ENCODE assay signal across 12 mouse cellular contexts in genomic region chr7:127815116-127815665, GRCm38 (mm10). TPM values are rescaled to one million over a fixed set of nuclear protein-coding genes. Genes with fewer than 3 reads are reported as not detected.
DNase-seq lines count a peak whose midpoint lies in the region; ATAC-seq and TF ChIP-seq lines count a peak whose summit lies in the region.
"Had no signal": no experiment of that assay in that cellular context is flagged by ENCODE, and none has a peak within 500 bp of the region (broad histone marks: within the 10 kb centered on the region; RNA-seq: fewer than 3 reads in every experiment).

No protein-coding gene starts in this region.

- H3K36me3 ChIP-seq in heart, embryonic 15.5 days: no peaks in the 10 kb centered on the region
- H3K36me3 ChIP-seq in heart, embryonic 12.5 days: no peaks in the 10 kb centered on the region
- no peaks in the 10 kb centered on the region for H3K36me3 ChIP-seq in liver, adult 2 months (ENCODE audit: control insufficient read depth, insufficient read depth, low read length)
- H3K36me3 ChIP-seq in liver, embryonic 13.5 days: no peaks in the 10 kb centered on the region

- no peaks in the 10 kb centered on the region for H3K79me2 ChIP-seq in liver, adult 2 months (ENCODE audit: control insufficient read depth, insufficient read depth, low read length)

- H3K9ac ChIP-seq in heart, embryonic 15.5 days: no peak overlapping the region
- H3K9ac ChIP-seq in heart, embryonic 12.5 days: no peak overlapping the region
- peak overlapping the region; percentile 23; the same call in 1 of the 2 replicates for H3K9ac ChIP-seq in liver, adult 2 months (ENCODE audit: low read depth, low read length)
- H3K9ac ChIP-seq in liver, embryonic 13.5 days: no peak overlapping the region
- H3K9ac ChIP-seq: liver, embryonic 14.5 days had no signal

- TF ChIP-seq POLR2A in liver, adult 2 months (IDR thresholded peaks at IDR 0.05; ENCODE audit: extremely low read depth, insufficient read depth, low read length): no peak

- ATAC-seq in heart, embryonic 15.5 days (replicated peaks; ENCODE audit: insufficient number of reproducible peaks, insufficient read depth, low FRiP score, low read depth): no peak
- no peak for ATAC-seq in heart, embryonic 12.5 days (ENCODE audit: insufficient number of reproducible peaks, low FRiP score)
- ATAC-seq in liver, embryonic 13.5 days (ENCODE audit: low read depth): no peak
- ATAC-seq in frontal cortex, adult (ENCODE audit: low TSS enrichment): no peak

- DNase-seq in cerebellum, adult 9-10 months: peak; percentile 52
- DNase-seq in cerebellum, adult 18-20 months: no peak
- DNase-seq in liver, adult 2 months (ENCODE audit: extremely low read depth, low read depth, low spot score): no peak
- DNase-seq in liver: no peak
- DNase-seq in liver, embryonic 13.5 days: no peak

- no peak for TF ChIP-seq CTCF in liver, adult 2 months (IDR thresholded peaks at IDR 0.05; ENCODE audit: low read depth, low read length)

- 86% methylated on average over 15 of the region's 15 CpGs for WGBS in heart, embryonic 15.5 days
- WGBS in heart, embryonic 12.5 days: 89% methylated on average over 15 of the region's 15 CpGs
- WGBS in liver, adult 2 months: 56% methylated on average over 15 of the region's 15 CpGs
- 79% methylated on average over 15 of the region's 15 CpGs for WGBS in liver, embryonic 13.5 days (ENCODE audit: insufficient replicate concordance)

- peaks cover 21% of the 10 kb centered on the region for H3K4me1 ChIP-seq in heart, embryonic 15.5 days (replicated peaks)
- H3K4me1 ChIP-seq in heart, embryonic 12.5 days (replicated peaks): 0 out of 2 replicates have a peak, but pooled peaks cover 2% of the 10 kb centered on the region
- H3K4me1 ChIP-seq in liver, adult 2 months (ENCODE audit: control insufficient read depth, insufficient read depth, low read length): peaks cover 29% of the 10 kb centered on the region
- peaks cover 42% of the 10 kb centered on the region for H3K4me1 ChIP-seq in liver, embryonic 13.5 days (replicated peaks)

- no peak overlapping the region for H3K4me2 ChIP-seq in heart, embryonic 15.5 days
- H3K4me2 ChIP-seq in heart, embryonic 12.5 days: no peak overlapping the region
- 0 out of 2 replicates have a peak overlapping the region, but pooled peaks have one; percentile 2 for H3K4me2 ChIP-seq in liver, embryonic 13.5 days
- H3K4me2 ChIP-seq: embryonic facial prominence, embryonic 12.5 days had no signal

- peak overlapping the region; percentile 0; the same call in 1 of the 2 replicates for H3K27ac ChIP-seq in heart, embryonic 15.5 days
- no peak overlapping the region for H3K27ac ChIP-seq in heart, embryonic 12.5 days (ENCODE audit: poor library complexity, severe bottlenecking)
- peak overlapping the region; percentile 98 for H3K27ac ChIP-seq in liver, adult 2 months (replicated peaks; ENCODE audit: insufficient read depth, low read depth, low read length)
- H3K27ac ChIP-seq in liver, embryonic 13.5 days: peak overlapping the region; percentile 67
- H3K27ac ChIP-seq: embryonic facial prominence, embryonic 12.5 days had no signal

- no peaks in the 10 kb centered on the region; the same call in 1 of the 2 replicates for H3K27me3 ChIP-seq in heart, embryonic 15.5 days
- no peaks in the 10 kb centered on the region for H3K27me3 ChIP-seq in heart, embryonic 12.5 days (replicated peaks)
- no peaks in the 10 kb centered on the region for H3K27me3 ChIP-seq in liver, adult 2 months (ENCODE audit: control insufficient read depth, insufficient read depth, low read length)
- H3K27me3 ChIP-seq in liver, embryonic 13.5 days: no peaks in the 10 kb centered on the region
- H3K27me3 ChIP-seq: embryonic facial prominence, embryonic 12.5 days had no signal

- H3K4me3 ChIP-seq in heart, embryonic 15.5 days: no peak overlapping the region
- H3K4me3 ChIP-seq in heart, embryonic 12.5 days: no peak overlapping the region
- no peak overlapping the region; the same call in 1 of the 2 replicates for H3K4me3 ChIP-seq in liver, adult 2 months (ENCODE audit: insufficient read depth, low read depth, low read length)
- H3K4me3 ChIP-seq in liver, embryonic 13.5 days (replicated peaks): no peak overlapping the region
- H3K4me3 ChIP-seq: embryonic facial prominence, embryonic 12.5 days had no signal

- H3K9me3 ChIP-seq in heart, embryonic 15.5 days (replicated peaks): no peaks in the 10 kb centered on the region
- no peaks in the 10 kb centered on the region for H3K9me3 ChIP-seq in heart, embryonic 12.5 days (replicated peaks)
- no peaks in the 10 kb centered on the region for H3K9me3 ChIP-seq in liver, embryonic 13.5 days (replicated peaks)
- H3K9me3 ChIP-seq: embryonic facial prominence, embryonic 12.5 days had no signal

RNA-seq across cellular contexts. Expression of gene Stx4a, which starts 8.9 kb away (rescaled TPM):
- 50.5 and 51.0 TPM in 2 replicates for polyA plus RNA-seq in heart, embryonic 15.5 days (2015; fragmentation: Nextera tagmentation; extraction: Ambion mirVana)
- polyA plus RNA-seq in heart, embryonic 12.5 days (2016; fragmentation: Nextera tagmentation; extraction: Ambion mirVana): 44.7 and 47.4 TPM in 2 replicates
- 16.7 and 18.5 TPM in 2 replicates for total RNA-seq in liver, adult 2 months (2014; rRNA removed)
- 34.7 and 38.3 TPM in 2 replicates for polyA plus RNA-seq in liver, adult 2 months (2012; rRNA removed)
- polyA plus RNA-seq in liver, embryonic 13.5 days (2015; fragmentation: Nextera tagmentation; extraction: Ambion mirVana): 17.4 and 17.5 TPM in 2 replicates

RNA-seq across cellular contexts. Expression of gene Stx1b, which starts 9.2 kb away (rescaled TPM):
- 1.4 and 2.1 TPM in 2 replicates for polyA plus RNA-seq in heart, embryonic 15.5 days (2015; fragmentation: Nextera tagmentation; extraction: Ambion mirVana)
- 1.5 and 2.2 TPM in 2 replicates for polyA plus RNA-seq in heart, embryonic 12.5 days (2016; fragmentation: Nextera tagmentation; extraction: Ambion mirVana)
- total RNA-seq in liver, adult 2 months (2014; rRNA removed): 0.55 and 0.87 TPM in 2 replicates
- polyA plus RNA-seq in liver, adult 2 months (2012; rRNA removed): 7.9 TPM in 2 replicates
- 0.22 and 0.41 TPM in 2 replicates for polyA plus RNA-seq in liver, embryonic 13.5 days (2015; fragmentation: Nextera tagmentation; extraction: Ambion mirVana)
- total RNA-seq: neutrophil, adult 5-6 weeks had no signal

RNA-seq across cellular contexts. Expression of gene Hsd3b7, which starts 14.8 kb away (rescaled TPM):
- polyA plus RNA-seq in heart, embryonic 15.5 days (2015; fragmentation: Nextera tagmentation; extraction: Ambion mirVana): 22.0 and 24.0 TPM in 2 replicates
- polyA plus RNA-seq in heart, embryonic 12.5 days (2016; fragmentation: Nextera tagmentation; extraction: Ambion mirVana): 19.0 and 21.1 TPM in 2 replicates
- total RNA-seq in liver, adult 2 months (2014; rRNA removed): 458 and 477 TPM in 2 replicates
- 1,150 and 1,162 TPM in 2 replicates for polyA plus RNA-seq in liver, adult 2 months (2012; rRNA removed)
- 37.8 and 39.3 TPM in 2 replicates for polyA plus RNA-seq in liver, embryonic 13.5 days (2015; fragmentation: Nextera tagmentation; extraction: Ambion mirVana)

RNA-seq across cellular contexts. Expression of gene Gm49388, which starts 29.8 kb away (rescaled TPM):
- not detected in 2 replicates for polyA plus RNA-seq in heart, embryonic 15.5 days (2015; fragmentation: Nextera tagmentation; extraction: Ambion mirVana)
- not detected in 2 replicates for polyA plus RNA-seq in heart, embryonic 12.5 days (2016; fragmentation: Nextera tagmentation; extraction: Ambion mirVana)
- not detected in 2 replicates for total RNA-seq in liver, adult 2 months (2014; rRNA removed)
- polyA plus RNA-seq in liver, adult 2 months (2012; rRNA removed): not detected in 2 replicates
- polyA plus RNA-seq in liver, embryonic 13.5 days (2015; fragmentation: Nextera tagmentation; extraction: Ambion mirVana): not detected in 2 replicates
- polyA plus RNA-seq: embryonic facial prominence, embryonic 12.5 days; large intestine, adult 2 months had no signal

RNA-seq across cellular contexts. Expression of gene Setd1a, which starts 38.7 kb away (rescaled TPM):
- polyA plus RNA-seq in heart, embryonic 15.5 days (2015; fragmentation: Nextera tagmentation; extraction: Ambion mirVana): 13.0 and 16.7 TPM in 2 replicates
- polyA plus RNA-seq in heart, embryonic 12.5 days (2016; fragmentation: Nextera tagmentation; extraction: Ambion mirVana): 12.1 and 14.6 TPM in 2 replicates
- total RNA-seq in liver, adult 2 months (2014; rRNA removed): 2.6 and 5.4 TPM in 2 replicates
- 5.5 and 7.8 TPM in 2 replicates for polyA plus RNA-seq in liver, adult 2 months (2012; rRNA removed)
- 8.4 and 9.0 TPM in 2 replicates for polyA plus RNA-seq in liver, embryonic 13.5 days (2015; fragmentation: Nextera tagmentation; extraction: Ambion mirVana)

Comparison
In these comparisons a context has a peak if more than half of its experiments do, and no peak if none do; other contexts are left out.
1. RNA of gene Hsd3b7, which starts 14.8 kb away (polyA plus RNA-seq): 1,150 to 1,162 TPM in liver, adult 2 months; 37.8 to 39.3 TPM in liver, embryonic 13.5 days, 22.0 to 24.0 TPM in heart, embryonic 15.5 days and 19.0 to 21.1 TPM in heart, embryonic 12.5 days; every median in the first group is over 10 times any median in the second.